In the genomic region with DNA sequence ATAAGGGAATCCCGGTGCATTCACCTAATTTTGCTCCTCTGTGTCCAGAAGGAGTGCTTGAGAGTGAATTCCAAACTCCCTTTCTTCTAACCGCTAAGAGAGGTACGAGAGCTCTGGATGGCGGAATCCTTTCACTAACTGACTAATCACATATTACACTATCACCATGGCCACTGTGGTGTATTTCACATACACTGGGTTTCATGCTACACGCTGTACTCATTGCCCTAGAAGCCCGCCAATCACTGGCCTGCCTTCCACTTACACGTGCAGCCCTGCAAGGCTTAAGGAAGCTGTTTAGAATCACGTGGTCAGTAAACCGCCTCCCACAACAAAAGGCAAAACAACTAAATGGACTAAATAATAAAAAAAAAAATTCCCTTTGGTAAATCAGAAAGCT, we compare ENCODE assay signal across 11 mouse cellular contexts.
DNase-seq lines count a peak whose midpoint lies in the region; ATAC-seq and TF ChIP-seq lines count a peak whose summit lies in the region.
"Had no signal": no experiment of that assay in that cellular context is flagged by ENCODE, and none has a peak within 500 bp of the region (broad histone marks: within the 10 kb centered on the region; RNA-seq: fewer than 3 reads in every experiment).

No protein-coding gene starts in this region.

- peak overlapping the region; percentile 58 for H3K4me2 ChIP-seq in heart, embryonic 14.5 days (ENCODE audit: low read length)
- H3K4me2 ChIP-seq in forebrain, postnatal 0 days (ENCODE audit: low read depth) = peak overlapping the region; percentile 39
- H3K4me2 ChIP-seq in midbrain, embryonic 14.5 days (ENCODE audit: low read length) = peak overlapping the region; percentile 36

- peaks cover 2 to 6% of the 10 kb centered on the region in 2 experiments; a peak in 2 of 4 replicates for H3K4me1 ChIP-seq in heart, embryonic 14.5 days (ENCODE audit: control insufficient read depth in 2 of 2, insufficient read depth in 2 of 2, low read length in 2 of 2)
- H3K4me1 ChIP-seq in forebrain, postnatal 0 days (ENCODE audit: insufficient read depth) = peaks cover 7% of the 10 kb centered on the region; the same call in 1 of the 2 replicates
- peaks cover 20% of the 10 kb centered on the region; the same call in 1 of the 2 replicates for H3K4me1 ChIP-seq in midbrain, embryonic 14.5 days (ENCODE audit: control insufficient read depth, insufficient read depth, low read length)

- H3K36me3 ChIP-seq in heart, embryonic 14.5 days (ENCODE audit: control insufficient read depth, insufficient read depth, low read length) = no peaks in the 10 kb centered on the region
- H3K36me3 ChIP-seq in forebrain, postnatal 0 days (ENCODE audit: insufficient read depth) = no peaks in the 10 kb centered on the region
- no peaks in the 10 kb centered on the region for H3K36me3 ChIP-seq in midbrain, embryonic 14.5 days (ENCODE audit: control insufficient read depth, insufficient read depth, low read length)

- H3K27me3 ChIP-seq in heart, embryonic 14.5 days (ENCODE audit: control insufficient read depth, insufficient read depth, low read length) = peaks cover 83% of the 10 kb centered on the region
- no peaks in the 10 kb centered on the region for H3K27me3 ChIP-seq in forebrain, postnatal 0 days (ENCODE audit: insufficient read depth, low read length)
- H3K27me3 ChIP-seq in midbrain, embryonic 14.5 days (ENCODE audit: control insufficient read depth, insufficient read depth, low read length) = no peaks in the 10 kb centered on the region

- H3K4me3 ChIP-seq in heart, embryonic 14.5 days (ENCODE audit: control insufficient read depth in 1 of 2, insufficient read depth in 1 of 2, low read depth in 1 of 2, low read length in 2 of 2) = peak overlapping the region in 1 of 2 experiments; percentile 10; a peak in 2 of 4 replicates
- H3K4me3 ChIP-seq in forebrain, postnatal 0 days (ENCODE audit: low read depth, low read length) = no peak overlapping the region
- 0 out of 2 replicates have a peak overlapping the region, but pooled peaks have one; percentile 0 for H3K4me3 ChIP-seq in midbrain, embryonic 14.5 days (replicated peaks; ENCODE audit: low read depth, low read length)

- H3K9ac ChIP-seq in heart, embryonic 14.5 days (ENCODE audit: low read length) = no peak overlapping the region
- H3K9ac ChIP-seq in forebrain, postnatal 0 days = no peak overlapping the region
- H3K9ac ChIP-seq in midbrain, embryonic 14.5 days (replicated peaks; ENCODE audit: low read length) = no peak overlapping the region; the same call in 1 of the 2 replicates

- ATAC-seq in heart, embryonic 14.5 days (ENCODE audit: insufficient number of reproducible peaks, insufficient read depth, low FRiP score, low read depth) = no peak
- ATAC-seq in forebrain, postnatal 0 days = peak; percentile 86
- ATAC-seq in midbrain, embryonic 14.5 days (ENCODE audit: low FRiP score, low TSS enrichment) = peak; percentile 69; the same call in 1 of the 2 replicates
- ATAC-seq: CD4-positive, CD25-positive, alpha-beta regulatory T cell, adult 4 months had no signal

- 26% methylated on average over 9 of the region's 9 CpGs for WGBS in heart, embryonic 14.5 days
- WGBS in forebrain, postnatal 0 days = 27% methylated on average over 9 of the region's 9 CpGs
- 16% methylated on average over 9 of the region's 9 CpGs for WGBS in midbrain, embryonic 14.5 days

- TF ChIP-seq CTCF in brain, embryonic 14.5 days (IDR thresholded peaks at IDR 0.05; ENCODE audit: borderline replicate concordance, extremely low read depth, insufficient read depth, insufficient read length) = no peak
- TF ChIP-seq CTCF in forebrain, postnatal 0 days (IDR thresholded peaks at IDR 0.05; ENCODE audit: low read depth) = no peak

- H3K27ac ChIP-seq in heart, embryonic 14.5 days (replicated peaks in 1 of 2; ENCODE audit: control insufficient read depth in 1 of 2, insufficient read depth in 1 of 2, low read depth in 2 of 2, low read length in 2 of 2) = no peak overlapping the region
- H3K27ac ChIP-seq in forebrain, postnatal 0 days (ENCODE audit: low read depth, low read length) = no peak overlapping the region
- no peak overlapping the region for H3K27ac ChIP-seq in midbrain, embryonic 14.5 days (replicated peaks; ENCODE audit: low read depth, low read length)

- H3K9me3 ChIP-seq in heart, embryonic 14.5 days (ENCODE audit: control insufficient read depth, low read length) = 0 out of 2 replicates have a peak, but pooled peaks cover 3% of the 10 kb centered on the region
- no peaks in the 10 kb centered on the region for H3K9me3 ChIP-seq in forebrain, postnatal 0 days (ENCODE audit: low read length)
- no peaks in the 10 kb centered on the region for H3K9me3 ChIP-seq in midbrain, embryonic 14.5 days (ENCODE audit: control insufficient read depth, low read length)

- TF ChIP-seq POLR2A in brain, embryonic 14.5 days (IDR thresholded peaks at IDR 0.05; ENCODE audit: borderline replicate concordance, extremely low read depth, insufficient read depth, insufficient read length, poor library complexity, severe bottlenecking) = no peak

- no peak for DNase-seq in heart, adult 11 months
- peak; percentile 64 for DNase-seq in brain, embryonic 14.5 days (ENCODE audit: low read depth)
- peak; percentile 35 for DNase-seq in forebrain, postnatal 0 days
- peak; percentile 59 for DNase-seq in midbrain, embryonic 14.5 days
- DNase-seq in cerebellum, adult 8-10 months = no peak
- no peak for DNase-seq in right cerebral cortex, postnatal 4 days
- DNase-seq in adrenal gland, postnatal 10 days = no peak
- DNase-seq: layer of hippocampus, adult 9-11 months; lung, postnatal 10 days had no signal

Comparison
In these comparisons a context has a peak if more than half of its experiments do, and no peak if none do; other contexts are left out.
1. DNase-seq: peak in brain, embryonic 14.5 days (single experiment), forebrain, postnatal 0 days (single experiment) and midbrain, embryonic 14.5 days (single experiment); none in heart, adult 11 months (single experiment), cerebellum, adult 8-10 months (single experiment), right cerebral cortex, postnatal 4 days (single experiment) and adrenal gland, postnatal 10 days (single experiment).
2. Peak in every context shown above with its lines, with median percentiles within 50 percentile points of each other: H3K4me2 ChIP-seq.